Mouse (Mus musculus) embryonic facial prominence, embryonic 14.5 days (tissue): Measurements from ENCODE around the gene Tmem98. TPM values are rescaled to one million over a fixed set of nuclear protein-coding genes. Genes with fewer than 3 reads are reported as not detected.

Experiments used
- ATAC-seq: fragments of 200-750 bp; cut with Nextera tagmentation; 2 replicates; pipeline ENCODE4 v1.8.0; 2017; ENCODE audit warnings: low read depth, moderate number of reproducible peaks, moderate TSS enrichment
- DNase-seq: peaks from one replicate; pipeline ENCODE4 v3.0.0-alpha.2; 2015; ENCODE audit warnings: low spot score
- H3K27ac ChIP-seq: fragments of 300-500 bp; sonication (generic); replicated peaks from 2 replicates; pipeline ENCODE4 v1.5.1; 2014; ENCODE audit warnings: low read depth, mild to moderate bottlenecking, low read length, moderate library complexity
- H3K27me3 ChIP-seq: fragments of 300-500 bp; sonication (generic); replicated peaks from 2 replicates; pipeline ENCODE4 v1.6.1; 2014; ENCODE audit warnings: low read length; ENCODE audit not compliant: control insufficient read depth, insufficient read depth
- H3K36me3 ChIP-seq: fragments of 300-500 bp; sonication (generic); 2 replicates; pipeline ENCODE4 v1.6.1; 2014; ENCODE audit warnings: low read length, mixed read lengths; ENCODE audit not compliant: control insufficient read depth, insufficient read depth
- H3K4me1 ChIP-seq: fragments of 300-500 bp; sonication (generic); 2 replicates; pipeline ENCODE4 v1.6.1; 2014; ENCODE audit warnings: antibody characterized with exemption, low read length; ENCODE audit not compliant: control insufficient read depth, insufficient read depth
- H3K4me2 ChIP-seq: fragments of 300-500 bp; sonication (generic); 2 replicates; pipeline ENCODE4 v1.6.1; 2014; ENCODE audit warnings: low read depth, mild to moderate bottlenecking, low read length, moderate library complexity, mixed read lengths
- H3K4me3 ChIP-seq: fragments of 300-500 bp; sonication (generic); 2 replicates; pipeline ENCODE4 v1.5.1; 2014; ENCODE audit warnings: low read depth, mild to moderate bottlenecking, low read length
- H3K9ac ChIP-seq: fragments of 300-500 bp; sonication (generic); 2 replicates; pipeline ENCODE4 v1.6.1; 2014; ENCODE audit warnings: low read depth, mild to moderate bottlenecking, low read length, moderate library complexity, mixed read lengths
- H3K9me3 ChIP-seq: fragments of 300-500 bp; sonication (generic); 2 replicates; pipeline ENCODE4 v1.6.1; 2016; ENCODE audit warnings: low read length; ENCODE audit not compliant: control insufficient read depth
- WGBS: fragments of 180-500 bp; shearing (Covaris S2); extraction: QIAGEN DNeasy Blood & Tissue Kit; methylation state at CpG from one replicate; pipeline ENCODE4 v1.1.7; 2014; 5-methylcytosine and 5-hydroxymethylcytosine counted together
- polyA plus RNA-seq: library from polyadenylated mRNA; unstranded; fragments of >200 nt; fragmentation: Nextera tagmentation; extraction: Ambion mirVana; gene quantifications from 2 replicates; pipeline ENCODE4 v1.2.1, GENCODE M21; 2014

Tmem98 gene
- 60.4 and 61.3 TPM in 2 replicates for polyA plus RNA-seq

GRCm38 (mm10) chr11:80809993-80810821 lies at the start of gene Tmem98:
Gene Tmem98, plus strand, starts transcription at chr11:80810175.
- WGBS, result 2% methylated on average over 37 of the region's 54 CpGs
- H3K9ac ChIP-seq, result peak within 1 kb of the TSS; percentile 85
- peak within 1 kb of the TSS; percentile 86 for H3K4me2 ChIP-seq
- peak within 1 kb of the TSS; percentile 64 for H3K4me3 ChIP-seq
- H3K9me3 ChIP-seq, result no peaks in the 10 kb centered on the region
- H3K4me1 ChIP-seq, result peaks cover 14% of the 10 kb centered on the region
- DNase-seq (peak; percentile 53), ATAC-seq (peak; percentile 84)
- no peaks in the 10 kb centered on the region for H3K27me3 ChIP-seq
- peak within 1 kb of the TSS; percentile 88 for H3K27ac ChIP-seq
- H3K36me3 ChIP-seq, result peaks cover 21% of the 10 kb centered on the region

GRCm38 (mm10) chr11:80761285-80761974 lies 48.5 kb upstream of the Tmem98 start:
- Histone ChIP-seq H3K4me2 (no peak overlapping the region), H3K9me3 (no peaks in the 10 kb centered on the region), H3K27me3 (no peaks in the 10 kb centered on the region), H3K4me3 (no peak overlapping the region), H3K36me3 (no peaks in the 10 kb centered on the region), H3K27ac (no peak overlapping the region), H3K4me1 (no peaks in the 10 kb centered on the region), H3K9ac (no peak overlapping the region)
- 89% methylated on average over 3 of the region's 3 CpGs for WGBS
- ATAC-seq (no peak), DNase-seq (no peak)

- Histone ChIP-seq H3K4me3 (no peak overlapping the region), H3K4me1 (0 out of 2 replicates have a peak, but pooled peaks cover 3% of the 10 kb centered on the region), H3K9me3 (no peaks in the 10 kb centered on the region), H3K27ac (no peak overlapping the region), H3K9ac (no peak overlapping the region), H3K27me3 (no peaks in the 10 kb centered on the region), H3K36me3 (no peaks in the 10 kb centered on the region), H3K4me2 (no peak overlapping the region)
- WGBS, result 68% methylated on average over 4 of the region's 4 CpGs
- DNase-seq (no peak), ATAC-seq (no peak)
Measured at GRCm38 (mm10) chr11:80762066-80762465, 47.9 kb upstream of the Tmem98 start.

GRCm38 (mm10) chr11:80766068-80766467 lies 43.9 kb upstream of the Tmem98 start:
- 89% methylated on average over 4 of the region's 4 CpGs for WGBS
- H3K9me3 ChIP-seq, result no peaks in the 10 kb centered on the region
- no peak overlapping the region for H3K9ac ChIP-seq
- 0 out of 2 replicates have a peak, but pooled peaks cover 3% of the 10 kb centered on the region for H3K4me1 ChIP-seq
- no peak overlapping the region for H3K27ac ChIP-seq
- no peaks in the 10 kb centered on the region for H3K27me3 ChIP-seq
- no peaks in the 10 kb centered on the region for H3K36me3 ChIP-seq
- ATAC-seq (no peak), DNase-seq (no peak)
- H3K4me2 ChIP-seq, result no peak overlapping the region
- H3K4me3 ChIP-seq, result no peak overlapping the region

GRCm38 (mm10) chr11:80766472-80767319 lies 43.3 kb upstream of the Tmem98 start:
- Histone ChIP-seq H3K4me2 (no peak overlapping the region), H3K9me3 (no peaks in the 10 kb centered on the region), H3K4me3 (no peak overlapping the region), H3K27ac (no peak overlapping the region), H3K9ac (no peak overlapping the region), H3K27me3 (no peaks in the 10 kb centered on the region), H3K36me3 (no peaks in the 10 kb centered on the region), H3K4me1 (0 out of 2 replicates have a peak, but pooled peaks cover 3% of the 10 kb centered on the region)
- ATAC-seq (no peak), DNase-seq (peak; percentile 22)
- 66% methylated on average over 6 of the region's 6 CpGs for WGBS

GRCm38 (mm10) chr11:80767320-80767617 lies 42.7 kb upstream of the Tmem98 start:
- H3K9me3 ChIP-seq, result no peaks in the 10 kb centered on the region
- no peak overlapping the region for H3K4me2 ChIP-seq
- ATAC-seq, result no peak
- no peaks in the 10 kb centered on the region for H3K27me3 ChIP-seq
- H3K4me1 ChIP-seq, result 0 out of 2 replicates have a peak, but pooled peaks cover 3% of the 10 kb centered on the region
- H3K27ac ChIP-seq, result no peak overlapping the region
- no peak overlapping the region for H3K9ac ChIP-seq
- no peak for DNase-seq
- H3K4me3 ChIP-seq, result no peak overlapping the region
- 88% methylated on average over 3 of the region's 3 CpGs for WGBS
- H3K36me3 ChIP-seq, result no peaks in the 10 kb centered on the region

GRCm38 (mm10) chr11:80771186-80771585 lies 38.8 kb upstream of the Tmem98 start:
- ATAC-seq (no peak), DNase-seq (no peak)
- WGBS, result 73% methylated on average over 3 of the region's 3 CpGs
- Histone ChIP-seq H3K4me2 (no peak overlapping the region), H3K27me3 (no peaks in the 10 kb centered on the region), H3K4me3 (no peak overlapping the region), H3K27ac (no peak overlapping the region), H3K9me3 (no peaks in the 10 kb centered on the region), H3K4me1 (0 out of 2 replicates have a peak, but pooled peaks cover 3% of the 10 kb centered on the region), H3K36me3 (no peaks in the 10 kb centered on the region), H3K9ac (no peak overlapping the region)

GRCm38 (mm10) chr11:80771596-80772250 lies 38.3 kb upstream of the Tmem98 start:
- H3K27ac ChIP-seq, result no peak overlapping the region
- WGBS, result 72% methylated on average over 5 of the region's 5 CpGs
- H3K36me3 ChIP-seq, result no peaks in the 10 kb centered on the region
- H3K4me2 ChIP-seq, result no peak overlapping the region
- ATAC-seq (no peak), DNase-seq (no peak)
- H3K9me3 ChIP-seq, result no peaks in the 10 kb centered on the region
- H3K4me3 ChIP-seq, result no peak overlapping the region
- no peaks in the 10 kb centered on the region for H3K27me3 ChIP-seq
- H3K9ac ChIP-seq, result no peak overlapping the region
- H3K4me1 ChIP-seq, result 0 out of 2 replicates have a peak, but pooled peaks cover 1% of the 10 kb centered on the region
